Mouse (Mus musculus) embryo, embryonic 10 days (tissue): ENCODE measurements around the gene Sorcs1.

Experiments
- DNase-seq: peaks from one replicate; pipeline ENCODE4 v3.0.0-alpha.2; 2015; ENCODE audit warnings: low spot score

Sorcs1 gene

GRCm38 (mm10) chr19:50418962-50419720 lies 259.3 kb downstream of the Sorcs1 start:
- no peak for DNase-seq

- no peak for DNase-seq
Observed at GRCm38 (mm10) chr19:50410561-50410960, 267.9 kb downstream of the Sorcs1 start.

GRCm38 (mm10) chr19:50398341-50398740 lies 280.1 kb downstream of the Sorcs1 start:
- no peak for DNase-seq

GRCm38 (mm10) chr19:50395731-50396130 lies 282.7 kb downstream of the Sorcs1 start:
- DNase-seq = no peak

- no peak for DNase-seq
Observed at GRCm38 (mm10) chr19:50394101-50394500, 284.3 kb downstream of the Sorcs1 start.

GRCm38 (mm10) chr19:50389925-50390552 lies 288.4 kb downstream of the Sorcs1 start:
- no peak for DNase-seq

- no peak for DNase-seq
Observed at GRCm38 (mm10) chr19:50378901-50379300, 299.5 kb downstream of the Sorcs1 start.

- DNase-seq = no peak
Observed at GRCm38 (mm10) chr19:50374751-50375150, 303.7 kb downstream of the Sorcs1 start.

GRCm38 (mm10) chr19:50366446-50366845 lies 312.0 kb downstream of the Sorcs1 start:
- peak; percentile 16 for DNase-seq

- DNase-seq = peak; percentile 59
Observed at GRCm38 (mm10) chr19:50362655-50363500, 315.6 kb downstream of the Sorcs1 start.

- peak; percentile 29 for DNase-seq
Observed at GRCm38 (mm10) chr19:50358561-50358960, 319.9 kb downstream of the Sorcs1 start.

GRCm38 (mm10) chr19:50339211-50339610 lies 339.2 kb downstream of the Sorcs1 start:
- DNase-seq = no peak

GRCm38 (mm10) chr19:50336751-50337150 lies 341.7 kb downstream of the Sorcs1 start:
- DNase-seq = no peak

GRCm38 (mm10) chr19:50331136-50331535 lies 347.3 kb downstream of the Sorcs1 start:
- DNase-seq = no peak

GRCm38 (mm10) chr19:50327804-50328203 lies 350.6 kb downstream of the Sorcs1 start:
- DNase-seq = no peak

- no peak for DNase-seq
Observed at GRCm38 (mm10) chr19:50326151-50326550, 352.3 kb downstream of the Sorcs1 start.

- no peak for DNase-seq
Observed at GRCm38 (mm10) chr19:50325686-50326085, 352.8 kb downstream of the Sorcs1 start.

GRCm38 (mm10) chr19:50307046-50307445 lies 371.4 kb downstream of the Sorcs1 start:
- no peak for DNase-seq

GRCm38 (mm10) chr19:50294205-50294604 lies 384.2 kb downstream of the Sorcs1 start:
- no peak for DNase-seq

GRCm38 (mm10) chr19:50264450-50264849 lies 414.0 kb downstream of the Sorcs1 start:
- peak; percentile 64 for DNase-seq

GRCm38 (mm10) chr19:50258718-50259413 lies 419.6 kb downstream of the Sorcs1 start:
- peak; percentile 86 for DNase-seq

GRCm38 (mm10) chr19:50220476-50220875 lies 458.0 kb downstream of the Sorcs1 start:
- DNase-seq = no peak
